Mouse (Mus musculus): ENCODE measurements at regions not wholly inside any gene's neighbourhood (a gene's known extent, or its start where the extent isn't known, plus 50 kb on each side); places are given as distances from the start of the nearest gene placed in this dataset.

- no peaks in the 10 kb centered on the region for H3K4me1 ChIP-seq (replicated peaks; ENCODE audit: control insufficient read depth, insufficient read depth, low read length)
- H3K36me3 ChIP-seq (ENCODE audit: control insufficient read depth, insufficient read depth, low read length), result no peaks in the 10 kb centered on the region
- H3K9me3 ChIP-seq (ENCODE audit: control insufficient read depth, low read length), result no peaks in the 10 kb centered on the region
- WGBS, result 71% methylated on average over 1 of the region's 1 CpGs
- H3K27ac ChIP-seq (ENCODE audit: low read depth, low read length), result no peak overlapping the region
- no peak for ATAC-seq (replicated peaks; ENCODE audit: low FRiP score)
- H3K4me3 ChIP-seq (ENCODE audit: low read depth, low read length), result no peak overlapping the region
- H3K27me3 ChIP-seq (replicated peaks; ENCODE audit: control insufficient read depth, insufficient read depth, low read length), result no peaks in the 10 kb centered on the region
- no peak overlapping the region for H3K4me2 ChIP-seq
- DNase-seq (ENCODE audit: low spot score), result no peak
- H3K9ac ChIP-seq (ENCODE audit: low read depth, low read length), result no peak overlapping the region
Observed at GRCm38 (mm10) chr12:15357808-15358207, 458.9 kb downstream of the Trib2 start.

GRCm38 (mm10) chr12:15320697-15321449 lies 495.8 kb downstream of the Trib2 start:
- no peaks in the 10 kb centered on the region for H3K4me1 ChIP-seq (replicated peaks; ENCODE audit: control insufficient read depth, insufficient read depth, low read length)
- no peaks in the 10 kb centered on the region for H3K36me3 ChIP-seq (ENCODE audit: control insufficient read depth, insufficient read depth, low read length)
- no peak overlapping the region for H3K4me3 ChIP-seq (ENCODE audit: low read depth, low read length)
- no peak overlapping the region for H3K4me2 ChIP-seq
- 59% methylated on average over 5 of the region's 5 CpGs for WGBS
- ATAC-seq (replicated peaks; ENCODE audit: low FRiP score) (no peak), DNase-seq (ENCODE audit: low spot score) (no peak)
- no peak overlapping the region for H3K27ac ChIP-seq (ENCODE audit: low read depth, low read length)
- H3K9me3 ChIP-seq (ENCODE audit: control insufficient read depth, low read length), result no peaks in the 10 kb centered on the region
- H3K9ac ChIP-seq (ENCODE audit: low read depth, low read length), result no peak overlapping the region
- H3K27me3 ChIP-seq (replicated peaks; ENCODE audit: control insufficient read depth, insufficient read depth, low read length), result no peaks in the 10 kb centered on the region

- 39% methylated on average over 1 of the region's 1 CpGs for WGBS
Observed at GRCm38 (mm10) chr12:15319647-15320046, 497.1 kb downstream of the Trib2 start.

GRCm38 (mm10) chr12:15294898-15295297 lies 521.8 kb downstream of the Trib2 start:
- ATAC-seq (replicated peaks; ENCODE audit: low FRiP score), result no peak

More at GRCm38 (mm10) chr12:15319647-15320046, 497.1 kb downstream of the Trib2 start:
- H3K27ac ChIP-seq (ENCODE audit: low read depth, low read length), result no peak overlapping the region
- H3K9me3 ChIP-seq (ENCODE audit: control insufficient read depth, low read length), result no peaks in the 10 kb centered on the region
- no peaks in the 10 kb centered on the region for H3K4me1 ChIP-seq (replicated peaks; ENCODE audit: control insufficient read depth, insufficient read depth, low read length)
- no peak overlapping the region for H3K4me3 ChIP-seq (ENCODE audit: low read depth, low read length)
- DNase-seq (ENCODE audit: low spot score) (no peak), ATAC-seq (replicated peaks; ENCODE audit: low FRiP score) (no peak)
- no peaks in the 10 kb centered on the region for H3K36me3 ChIP-seq (ENCODE audit: control insufficient read depth, insufficient read depth, low read length)
- no peaks in the 10 kb centered on the region for H3K27me3 ChIP-seq (replicated peaks; ENCODE audit: control insufficient read depth, insufficient read depth, low read length)
- H3K4me2 ChIP-seq, result no peak overlapping the region
- H3K9ac ChIP-seq (ENCODE audit: low read depth, low read length), result no peak overlapping the region

GRCm38 (mm10) chr12:15262165-15262564 lies 554.6 kb downstream of the Trib2 start:
- Histone ChIP-seq H3K36me3 (ENCODE audit: control insufficient read depth, insufficient read depth, low read length) (no peaks in the 10 kb centered on the region), H3K9me3 (ENCODE audit: control insufficient read depth, low read length) (no peaks in the 10 kb centered on the region), H3K27me3 (replicated peaks; ENCODE audit: control insufficient read depth, insufficient read depth, low read length) (no peaks in the 10 kb centered on the region), H3K9ac (ENCODE audit: low read depth, low read length) (no peak overlapping the region), H3K4me3 (ENCODE audit: low read depth, low read length) (no peak overlapping the region), H3K27ac (ENCODE audit: low read depth, low read length) (no peak overlapping the region), H3K4me2 (no peak overlapping the region), H3K4me1 (replicated peaks; ENCODE audit: control insufficient read depth, insufficient read depth, low read length) (no peaks in the 10 kb centered on the region)
- ATAC-seq (replicated peaks; ENCODE audit: low FRiP score) (no peak), DNase-seq (ENCODE audit: low spot score) (no peak)
- WGBS, result 79% methylated on average over 1 of the region's 1 CpGs

More at GRCm38 (mm10) chr12:15294898-15295297, 521.8 kb downstream of the Trib2 start:
- Histone ChIP-seq H3K4me2 (no peak overlapping the region), H3K27ac (ENCODE audit: low read depth, low read length) (no peak overlapping the region), H3K4me3 (ENCODE audit: low read depth, low read length) (no peak overlapping the region), H3K27me3 (replicated peaks; ENCODE audit: control insufficient read depth, insufficient read depth, low read length) (no peaks in the 10 kb centered on the region), H3K9me3 (ENCODE audit: control insufficient read depth, low read length) (no peaks in the 10 kb centered on the region), H3K36me3 (ENCODE audit: control insufficient read depth, insufficient read depth, low read length) (no peaks in the 10 kb centered on the region), H3K9ac (ENCODE audit: low read depth, low read length) (no peak overlapping the region), H3K4me1 (replicated peaks; ENCODE audit: control insufficient read depth, insufficient read depth, low read length) (no peaks in the 10 kb centered on the region)
- no peak for DNase-seq (ENCODE audit: low spot score)
- WGBS, result 82% methylated on average over 2 of the region's 2 CpGs

- Histone ChIP-seq H3K4me2 (no peak overlapping the region), H3K9me3 (ENCODE audit: control insufficient read depth, low read length) (no peaks in the 10 kb centered on the region), H3K27ac (ENCODE audit: low read depth, low read length) (no peak overlapping the region), H3K4me3 (ENCODE audit: low read depth, low read length) (no peak overlapping the region), H3K27me3 (replicated peaks; ENCODE audit: control insufficient read depth, insufficient read depth, low read length) (no peaks in the 10 kb centered on the region), H3K9ac (ENCODE audit: low read depth, low read length) (no peak overlapping the region), H3K36me3 (ENCODE audit: control insufficient read depth, insufficient read depth, low read length) (no peaks in the 10 kb centered on the region), H3K4me1 (replicated peaks; ENCODE audit: control insufficient read depth, insufficient read depth, low read length) (no peaks in the 10 kb centered on the region)
- no peak for DNase-seq (ENCODE audit: low spot score)
- ATAC-seq (replicated peaks; ENCODE audit: low FRiP score), result no peak
- 78% methylated on average over 1 of the region's 1 CpGs for WGBS
Observed at GRCm38 (mm10) chr12:15261604-15262003, 555.1 kb downstream of the Trib2 start.

GRCm38 (mm10) chr12:15260907-15261415 lies 555.8 kb downstream of the Trib2 start:
- ATAC-seq (replicated peaks; ENCODE audit: low FRiP score) (no peak), DNase-seq (ENCODE audit: low spot score) (no peak)
- Histone ChIP-seq H3K27me3 (replicated peaks; ENCODE audit: control insufficient read depth, insufficient read depth, low read length) (no peaks in the 10 kb centered on the region), H3K4me1 (replicated peaks; ENCODE audit: control insufficient read depth, insufficient read depth, low read length) (no peaks in the 10 kb centered on the region), H3K4me2 (no peak overlapping the region), H3K27ac (ENCODE audit: low read depth, low read length) (no peak overlapping the region), H3K9me3 (ENCODE audit: control insufficient read depth, low read length) (no peaks in the 10 kb centered on the region), H3K9ac (ENCODE audit: low read depth, low read length) (no peak overlapping the region), H3K4me3 (ENCODE audit: low read depth, low read length) (no peak overlapping the region), H3K36me3 (ENCODE audit: control insufficient read depth, insufficient read depth, low read length) (no peaks in the 10 kb centered on the region)
- WGBS, result 70% methylated on average over 2 of the region's 2 CpGs

- H3K36me3 ChIP-seq (ENCODE audit: control insufficient read depth, insufficient read depth, low read length), result no peaks in the 10 kb centered on the region
- ATAC-seq (replicated peaks; ENCODE audit: low FRiP score) (no peak), DNase-seq (ENCODE audit: low spot score) (no peak)
- no peak overlapping the region for H3K27ac ChIP-seq (ENCODE audit: low read depth, low read length)
- no peaks in the 10 kb centered on the region for H3K27me3 ChIP-seq (replicated peaks; ENCODE audit: control insufficient read depth, insufficient read depth, low read length)
- no peaks in the 10 kb centered on the region for H3K4me1 ChIP-seq (replicated peaks; ENCODE audit: control insufficient read depth, insufficient read depth, low read length)
- 73% methylated on average over 4 of the region's 4 CpGs for WGBS
- no peak overlapping the region for H3K4me2 ChIP-seq
- H3K9ac ChIP-seq (ENCODE audit: low read depth, low read length), result no peak overlapping the region
- no peaks in the 10 kb centered on the region for H3K9me3 ChIP-seq (ENCODE audit: control insufficient read depth, low read length)
- H3K4me3 ChIP-seq (ENCODE audit: low read depth, low read length), result no peak overlapping the region
Observed at GRCm38 (mm10) chr12:15244966-15245365, 571.8 kb downstream of the Trib2 start.
